Mouse (Mus musculus) cerebral cortex, adult 2 months (tissue): Measurements from ENCODE around the gene Il6.

Experiments
- WGBS: fragments of 180-500 bp; shearing (Covaris S2); methylation state at CpG from one replicate; pipeline ENCODE4 v1.1.7; 2018; 5-methylcytosine and 5-hydroxymethylcytosine counted together

Gene Il6

GRCm38 (mm10) chr5:30012726-30013503 lies at the start of gene Il6:
Il6 (plus strand) TSS chr5:30013114.
- WGBS = 16% methylated on average over 16 of the region's 16 CpGs

GRCm38 (mm10) chr5:29963488-29963887 lies 49.4 kb upstream of the Il6 start:
- WGBS = 81% methylated on average over 1 of the region's 1 CpGs

- WGBS = 94% methylated on average over 1 of the region's 1 CpGs
Observed at GRCm38 (mm10) chr5:29970212-29970611, 42.7 kb upstream of the Il6 start.

- WGBS = 81% methylated on average over 5 of the region's 5 CpGs
Observed at GRCm38 (mm10) chr5:29972796-29973195, 40.1 kb upstream of the Il6 start.

GRCm38 (mm10) chr5:29973533-29973932 lies 39.4 kb upstream of the Il6 start:
- 67% methylated on average over 1 of the region's 1 CpGs for WGBS

GRCm38 (mm10) chr5:29993583-29993982 lies 19.3 kb upstream of the Il6 start:
- 97% methylated on average over 1 of the region's 1 CpGs for WGBS

- 88% methylated on average over 1 of the region's 1 CpGs for WGBS
Observed at GRCm38 (mm10) chr5:29994344-29994743, 18.6 kb upstream of the Il6 start.

- WGBS = 77% methylated on average over 1 of the region's 1 CpGs
Observed at GRCm38 (mm10) chr5:29997351-29997750, 15.6 kb upstream of the Il6 start.

GRCm38 (mm10) chr5:30000921-30001320 lies 12.0 kb upstream of the Il6 start:
- 49% methylated on average over 3 of the region's 3 CpGs for WGBS

- 70% methylated on average over 2 of the region's 2 CpGs for WGBS
Observed at GRCm38 (mm10) chr5:30014580-30014979, 1.7 kb downstream of the Il6 start.

GRCm38 (mm10) chr5:30035862-30036261 lies 22.9 kb downstream of the Il6 start:
- WGBS = 82% methylated on average over 4 of the region's 4 CpGs

- WGBS = 96% methylated on average over 2 of the region's 2 CpGs
Observed at GRCm38 (mm10) chr5:30037111-30037510, 24.2 kb downstream of the Il6 start.

GRCm38 (mm10) chr5:30039324-30039723 lies 26.4 kb downstream of the Il6 start:
- WGBS = 90% methylated on average over 5 of the region's 5 CpGs

- WGBS = 73% methylated on average over 4 of the region's 4 CpGs
Observed at GRCm38 (mm10) chr5:30039841-30040240, 26.9 kb downstream of the Il6 start.

- WGBS = 73% methylated on average over 6 of the region's 6 CpGs
Observed at GRCm38 (mm10) chr5:30058216-30058731, 45.4 kb downstream of the Il6 start.

- 69% methylated on average over 5 of the region's 5 CpGs for WGBS
Observed at GRCm38 (mm10) chr5:30059607-30060006, 46.7 kb downstream of the Il6 start.

GRCm38 (mm10) chr5:30067726-30068125 lies 54.8 kb downstream of the Il6 start:
- WGBS = 76% methylated on average over 6 of the region's 6 CpGs
